Mouse (Mus musculus) ES-Bruce4 (cell line): ENCODE data around the gene Olfr393. TPM values are rescaled to one million over a fixed set of nuclear protein-coding genes. Genes with fewer than 3 reads are reported as not detected.

ENCODE experiments used
- H3K27ac ChIP-seq: 2 replicates; pipeline ENCODE4 v1.5.1; 2012; ENCODE audit warnings: low read length, inconsistent platforms; ENCODE audit not compliant: insufficient read depth
- H3K27me3 ChIP-seq: 2 replicates; pipeline ENCODE4 v1.6.1; 2012; ENCODE audit warnings: mild to moderate bottlenecking, low read length, inconsistent platforms; ENCODE audit not compliant: control insufficient read depth, poor library complexity, insufficient read depth, severe bottlenecking
- H3K36me3 ChIP-seq: 2 replicates; pipeline ENCODE4 v1.6.1; 2012; ENCODE audit warnings: inconsistent platforms, mild to moderate bottlenecking, low read length, moderate library complexity; ENCODE audit not compliant: control insufficient read depth, poor library complexity, insufficient read depth, severe bottlenecking
- H3K4me1 ChIP-seq: one replicate; pipeline ENCODE4 v1.8.1; 2011; ENCODE audit warnings: low read length; ENCODE audit not compliant: control insufficient read depth, insufficient read depth
- H3K4me3 ChIP-seq: 2 replicates; pipeline ENCODE4 v1.5.1; 2011; ENCODE audit warnings: low read depth, mild to moderate bottlenecking, low read length
- H3K9ac ChIP-seq: 2 replicates; pipeline ENCODE4 v1.6.1; 2012; ENCODE audit warnings: low read depth, mild to moderate bottlenecking, inconsistent platforms; ENCODE audit not compliant: poor library complexity, severe bottlenecking
- H3K9me3 ChIP-seq: replicated peaks from 2 replicates; pipeline ENCODE4 v1.6.1; 2012; ENCODE audit warnings: mild to moderate bottlenecking, low read length, inconsistent platforms; ENCODE audit not compliant: control insufficient read depth, poor library complexity, insufficient read depth, severe bottlenecking
- CTCF ChIP-seq: IDR thresholded peaks from one replicate; pipeline ENCODE4 v1.8.1; 2011; ENCODE audit warnings: low read depth, low read length
- EP300 ChIP-seq: IDR thresholded peaks from 2 replicates; pipeline ENCODE4 v1.6.1; 2011; ENCODE audit warnings: low read depth, low read length; ENCODE audit not compliant: insufficient read depth
- POLR2A ChIP-seq: IDR thresholded peaks from one replicate; pipeline ENCODE4 v1.8.1; 2011; ENCODE audit warnings: low read length; ENCODE audit not compliant: insufficient read depth
- polyA plus RNA-seq: library from polyadenylated mRNA; stranded (reverse); fragments of >200 nt; gene quantifications from 2 replicates; pipeline ENCODE4 v1.2.4, GENCODE M21; 2011; ENCODE audit warnings: low read depth; ENCODE audit not compliant: missing spikeins, insufficient read depth, insufficient read length

Gene Olfr393
- not detected in 2 replicates for polyA plus RNA-seq

- no peaks in the 10 kb centered on the region for H3K4me1 ChIP-seq
- TF ChIP-seq CTCF, result no peak
- no peaks in the 10 kb centered on the region for H3K27me3 ChIP-seq
- no peaks in the 10 kb centered on the region for H3K9me3 ChIP-seq
- H3K27ac ChIP-seq, result no peak within 1 kb of the TSS
- no peak within 1 kb of the TSS for H3K9ac ChIP-seq
- no peak within 1 kb of the TSS for H3K4me3 ChIP-seq
- no peaks in the 10 kb centered on the region for H3K36me3 ChIP-seq
Observed at GRCm38 (mm10) chr11:73851354-73851753, at the start of gene Olfr393. TSS of gene Olfr393 (minus strand) at chr11:73851454.

- H3K4me3 ChIP-seq, result no peak within 1 kb of the TSS
- H3K27ac ChIP-seq, result no peak within 1 kb of the TSS
- no peaks in the 10 kb centered on the region for H3K9me3 ChIP-seq
- H3K36me3 ChIP-seq, result no peaks in the 10 kb centered on the region
- no peak for TF ChIP-seq CTCF
- no peak for TF ChIP-seq EP300
- TF ChIP-seq POLR2A, result no peak
- no peaks in the 10 kb centered on the region for H3K27me3 ChIP-seq
- H3K9ac ChIP-seq, result no peak within 1 kb of the TSS
- no peaks in the 10 kb centered on the region for H3K4me1 ChIP-seq
Observed at GRCm38 (mm10) chr11:73890671-73891070, 39.4 kb upstream of the Olfr393 start, which contains the start of gene Olfr394. TSS of gene Olfr394 (minus strand) at chr11:73890771.

- no peaks in the 10 kb centered on the region for H3K9me3 ChIP-seq
- H3K27ac ChIP-seq, result no peak within 1 kb of the TSS
- no peak within 1 kb of the TSS for H3K4me3 ChIP-seq
- H3K36me3 ChIP-seq, result no peaks in the 10 kb centered on the region
- H3K27me3 ChIP-seq, result no peaks in the 10 kb centered on the region
- TF ChIP-seq CTCF (no peak), EP300 (no peak), POLR2A (no peak)
- no peak within 1 kb of the TSS for H3K9ac ChIP-seq
- H3K4me1 ChIP-seq, result no peaks in the 10 kb centered on the region
Observed at GRCm38 (mm10) chr11:73816949-73817348, 34.3 kb downstream of the Olfr393 start, which contains the start of gene Olfr392. TSS of gene Olfr392 (minus strand) at chr11:73817049.

GRCm38 (mm10) chr11:73802952-73803351 is 48.3 kb downstream of the Olfr393 start, which contains the start of gene Olfr391-ps:
TSS of gene Olfr391-ps (minus strand) at chr11:73803052.
- Histone ChIP-seq H3K9ac (no peak within 1 kb of the TSS), H3K4me1 (no peaks in the 10 kb centered on the region), H3K27ac (no peak within 1 kb of the TSS), H3K4me3 (no peak within 1 kb of the TSS), H3K9me3 (no peaks in the 10 kb centered on the region), H3K27me3 (no peaks in the 10 kb centered on the region), H3K36me3 (no peaks in the 10 kb centered on the region)
- TF ChIP-seq EP300 (no peak), POLR2A (no peak), CTCF (no peak)

Other genes with a start within 250 kb of the Olfr393 start
- not detected in 2 replicates for gene Zfp735, start 162.7 kb downstream of the Olfr393 start, polyA plus RNA-seq
- not detected in 2 replicates for gene Olfr389, start 70.7 kb downstream of the Olfr393 start, polyA plus RNA-seq
- not detected in 2 replicates for gene Olfr390, start 68.5 kb downstream of the Olfr393 start, polyA plus RNA-seq
- not detected in 2 replicates for gene Olfr391-ps, start 48.4 kb downstream of the Olfr393 start, polyA plus RNA-seq
- not detected in 2 replicates for gene Olfr392, start 34.4 kb downstream of the Olfr393 start, polyA plus RNA-seq
- gene Olfr394, start 39.3 kb upstream of the Olfr393 start, polyA plus RNA-seq, result not detected in 2 replicates
- gene Olfr395, start 57.8 kb upstream of the Olfr393 start, polyA plus RNA-seq, result not detected in 2 replicates
- gene Olfr23, start 85.2 kb upstream of the Olfr393 start, polyA plus RNA-seq, result not detected in 2 replicates
- not detected in 2 replicates for gene Olfr397, start 109.4 kb upstream of the Olfr393 start, polyA plus RNA-seq
- gene Olfr398, start 139.0 kb upstream of the Olfr393 start, polyA plus RNA-seq, result not detected in 2 replicates
- gene Olfr139, start 205.1 kb upstream of the Olfr393 start, polyA plus RNA-seq, result not detected in 2 replicates
- gene Olfr399, start 205.2 kb upstream of the Olfr393 start, polyA plus RNA-seq, result not detected in 2 replicates
- gene Zfp616, start 218.5 kb upstream of the Olfr393 start, polyA plus RNA-seq, result not detected in 2 replicates